Mouse (Mus musculus) cortical plate, adult 2 months (tissue): ENCODE data around the gene H2afv.

ENCODE experiments used
- CTCF ChIP-seq: fragments of 200-500 bp; IDR thresholded peaks from 2 replicates; pipeline ENCODE4 v1.5.1; 2011; ENCODE audit warnings: mild to moderate bottlenecking, control low read depth, low read length; ENCODE audit not compliant: insufficient read depth; ENCODE audit errors: extremely low read depth
- POLR2A ChIP-seq: fragments of 200-500 bp; IDR thresholded peaks from 2 replicates; pipeline ENCODE4 v1.6.1; 2011; ENCODE audit warnings: mild to moderate bottlenecking, low read length, control low read depth; ENCODE audit not compliant: insufficient read depth; ENCODE audit errors: extremely low read depth

DNA sequence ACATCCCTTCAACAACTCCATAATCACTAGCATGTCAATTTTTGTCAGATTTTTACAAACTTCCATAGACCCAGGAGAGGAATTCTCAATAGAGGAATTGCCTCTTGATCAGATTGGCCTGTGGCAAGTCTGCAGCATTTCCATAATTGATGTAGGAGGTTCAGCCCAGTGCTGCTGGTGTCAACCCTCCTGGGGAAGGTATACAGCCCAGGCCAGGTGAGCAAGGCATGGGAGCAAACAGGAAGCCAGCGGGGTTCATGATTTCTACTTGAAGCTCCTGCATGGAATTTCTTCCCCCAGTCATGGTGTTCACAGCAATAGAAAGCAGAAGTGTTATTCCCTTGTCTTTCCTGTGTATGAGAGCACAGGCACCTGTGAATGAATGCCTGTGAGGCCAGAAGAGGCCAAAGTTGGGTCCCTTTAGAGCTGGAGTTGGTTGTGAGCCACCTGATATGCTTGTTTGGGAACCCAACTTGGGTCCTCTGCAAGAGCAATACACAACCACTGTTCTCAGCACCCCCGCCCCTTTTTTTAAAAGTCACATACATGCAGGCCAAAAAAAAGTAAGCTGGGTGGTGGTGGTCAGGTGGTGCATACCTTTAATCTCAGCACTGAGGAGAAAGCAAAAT is 23.4 kb downstream of the H2afv start:
- no peak for TF ChIP-seq CTCF
- TF ChIP-seq POLR2A = peak; percentile 17; the same call in 1 of the 2 replicates
